Mouse (Mus musculus) adrenal gland, postnatal 4 days (tissue): ENCODE results near the gene AW011738. TPM values are rescaled to one million over a fixed set of nuclear protein-coding genes. Genes with fewer than 3 reads are reported as not detected.
A peak's percentile ranks its signal among the peaks of the same experiment; 100 is the strongest.

Source experiments
- DNase-seq, 2 experiments: peaks; one replicate each; pipeline ENCODE4 v3.0.0; 2021 to 2022; ENCODE audit warnings: low spot score in 2 of 2, mixed read lengths in 2 of 2
- long read RNA-seq, 2 experiments: library from polyadenylated mRNA; stranded (forward); transcript quantifications; one replicate each; pipeline ENCODE4 v2.0.0; 2021
- total RNA-seq, 2 experiments: library from RNA; stranded (reverse); gene quantifications; 2 replicates each; pipeline ENCODE4 v1.2.3; 2021

The AW011738 gene
- total RNA-seq, result 1 to 10 TPM; 3.7 to 4.8 TPM
- long read RNA-seq, experiment 1, result 0 reads
- long read RNA-seq, experiment 2, transcript AW011738-201 (1 exons, 1,848 nt), result major isoform, 7 of 7 reads
- long read RNA-seq, experiment 2, partial matches to known transcripts, result 0 of 7 reads
- long read RNA-seq, experiment 2, other reads (novel, unspliced or antisense), result 0 of 7 reads

DNA sequence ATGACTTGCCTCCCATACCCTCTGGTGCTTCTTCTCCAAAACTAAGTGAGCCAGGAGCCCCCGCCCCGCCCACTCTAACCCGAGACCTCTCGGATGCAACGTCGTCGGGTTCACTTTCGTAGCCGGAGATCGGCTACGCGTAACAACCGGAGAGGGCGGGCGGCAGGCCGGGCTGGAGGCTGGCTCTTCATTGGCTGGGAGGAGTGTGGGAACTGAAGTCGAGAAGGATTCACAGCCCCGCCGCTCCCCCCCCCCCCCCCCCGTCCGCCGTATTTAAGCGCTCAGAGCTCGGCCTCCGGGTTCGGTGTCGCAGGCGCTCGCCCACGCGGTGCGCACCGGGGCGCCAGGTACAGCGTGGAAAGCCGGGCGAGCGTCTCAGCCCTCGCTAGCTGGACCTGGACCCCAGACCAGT is at the start of gene AW011738:
AW011738 (plus strand) TSS at position 304 of the 412 bp plus-strand sequence.
- peak; percentile 31 to 41 for DNase-seq

DNA sequence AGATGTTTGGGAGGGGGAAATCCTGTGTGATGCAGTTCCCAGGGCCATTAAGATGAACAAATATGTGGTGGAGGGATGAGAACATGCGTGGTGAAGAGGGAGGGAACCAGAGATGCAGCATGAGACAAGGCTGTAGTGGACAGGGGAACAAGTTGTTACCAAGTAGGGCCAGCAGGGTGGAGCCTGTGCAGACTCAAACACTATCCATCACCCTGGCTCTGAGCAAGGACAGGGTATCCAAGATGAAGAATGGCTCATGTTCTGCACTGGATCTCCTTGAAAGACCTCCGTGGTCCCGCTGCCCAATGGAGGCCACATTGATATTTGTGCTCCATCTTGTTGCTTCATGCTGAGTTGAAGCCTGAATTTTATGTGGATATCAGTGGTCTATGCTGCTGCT is 48.3 kb upstream of the AW011738 start:
- no peak for DNase-seq

DNA sequence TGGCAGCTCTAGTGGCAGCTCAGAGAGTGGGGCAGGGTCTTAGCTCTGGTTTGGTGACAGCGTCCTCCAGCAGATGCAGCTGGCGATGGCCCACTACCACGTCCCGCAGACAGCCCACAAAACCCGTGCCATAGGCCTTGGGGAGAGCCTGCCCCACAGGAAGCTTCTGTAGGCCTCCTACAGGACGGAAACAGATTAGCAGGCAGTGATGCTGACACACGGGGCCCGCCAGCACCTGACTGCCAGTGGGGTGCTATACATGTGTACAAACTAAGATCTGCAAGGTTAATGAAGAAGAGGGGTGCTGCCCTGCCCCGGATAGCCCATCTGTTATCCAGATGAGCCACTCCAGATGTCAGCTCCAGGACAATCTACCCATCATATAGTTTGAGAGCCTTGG is 36.6 kb upstream of the AW011738 start:
- DNase-seq, result no peak

DNA sequence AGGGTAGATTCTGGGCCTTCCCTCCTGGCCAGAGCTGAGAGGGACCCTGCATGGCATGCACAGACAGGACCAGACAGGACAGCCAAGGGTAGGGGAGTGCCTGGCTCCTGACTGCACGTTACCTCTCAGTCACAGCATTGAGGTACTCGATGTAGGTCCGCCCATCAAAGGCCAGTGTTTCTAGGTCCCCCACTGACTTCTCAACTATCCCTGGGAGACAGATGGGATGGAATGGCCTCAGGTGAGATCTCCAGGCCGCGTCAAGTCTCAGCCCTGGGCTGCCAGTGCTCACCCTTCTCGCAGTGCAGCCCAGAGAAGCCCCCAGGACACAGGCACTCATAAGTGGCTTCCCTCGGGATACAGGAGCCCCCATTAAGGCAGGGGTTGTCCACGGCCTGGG is 34.5 kb upstream of the AW011738 start:
- no peak for DNase-seq

DNA sequence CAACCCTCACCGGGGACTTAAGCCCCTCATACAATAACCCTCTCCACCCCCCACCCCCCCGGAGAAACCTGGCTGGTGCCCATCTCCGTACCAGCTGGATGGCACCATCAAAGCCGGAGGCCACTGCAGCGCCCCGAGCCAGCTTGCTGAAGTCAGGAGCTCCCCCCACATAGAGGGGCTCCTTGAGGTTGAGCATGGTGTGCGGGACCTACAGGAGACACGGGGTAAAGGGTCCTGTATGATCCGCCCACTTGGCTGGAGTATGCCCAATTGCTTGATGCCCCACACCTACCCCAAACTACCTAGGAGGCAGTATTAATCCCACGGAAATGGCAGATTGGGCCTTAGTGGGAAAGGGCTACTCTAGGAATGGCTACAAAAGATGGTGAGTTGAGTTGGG is 34.0 kb upstream of the AW011738 start:
- no peak for DNase-seq

DNA sequence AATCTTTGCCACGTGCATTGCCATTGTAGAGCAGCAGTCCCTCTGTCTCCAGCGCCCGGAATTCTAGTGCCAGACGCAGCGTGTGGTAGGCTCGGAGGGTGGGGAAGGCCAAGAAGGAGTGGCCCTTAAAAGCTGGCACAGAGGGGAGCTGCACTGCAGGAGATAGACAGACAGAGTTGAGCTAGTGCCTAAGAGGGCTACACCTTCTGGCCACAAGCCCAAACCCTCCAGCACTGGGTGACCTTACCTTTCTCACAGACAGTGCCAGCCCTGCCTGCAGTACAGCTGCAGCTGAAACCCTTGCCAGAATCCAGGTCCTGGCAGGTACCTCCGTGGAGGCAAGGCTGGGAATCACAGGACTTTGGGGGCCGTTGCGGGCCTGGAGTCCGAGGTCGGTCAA is 31.3 kb upstream of the AW011738 start:
- no peak for DNase-seq

DNA sequence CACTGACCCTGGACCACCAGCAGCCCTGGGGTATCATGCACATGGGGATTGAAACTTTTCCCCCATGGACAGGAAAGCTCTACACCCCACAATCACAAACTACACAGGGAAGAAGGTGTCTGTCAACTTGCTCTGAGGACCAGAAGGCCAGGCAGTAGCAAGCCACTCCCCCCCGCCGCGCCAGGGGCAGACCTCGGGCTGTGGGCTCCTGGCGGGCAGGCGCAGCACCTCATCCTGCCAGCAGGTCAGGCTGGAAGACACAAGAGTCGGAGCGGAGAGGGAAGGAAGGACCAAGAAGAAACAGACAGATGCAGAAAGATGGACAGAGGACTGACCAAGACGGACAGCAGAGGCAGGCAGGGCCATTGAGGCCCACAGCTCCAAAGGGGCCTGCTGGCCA is 25.5 kb upstream of the AW011738 start:
- no peak for DNase-seq

DNA sequence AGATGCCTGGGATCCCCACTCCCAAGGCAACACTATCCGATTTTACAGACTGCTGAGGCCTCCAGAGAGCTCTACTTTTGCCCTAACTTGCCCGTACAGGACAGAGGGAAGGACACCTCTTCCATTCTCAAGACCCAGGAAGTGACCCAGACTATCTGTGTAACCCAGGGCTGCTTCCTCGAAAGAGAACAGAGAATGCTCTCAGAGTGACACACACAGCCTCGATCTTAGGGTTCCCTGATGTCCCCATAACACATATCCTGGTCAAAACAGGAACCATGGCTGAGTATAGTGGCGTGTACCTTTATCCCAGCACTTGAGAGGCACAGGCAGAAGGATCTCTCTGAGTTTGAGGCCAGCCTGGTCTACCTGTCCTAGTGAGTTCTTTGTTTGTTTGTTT is 19.4 kb upstream of the AW011738 start:
- no peak for DNase-seq

DNA sequence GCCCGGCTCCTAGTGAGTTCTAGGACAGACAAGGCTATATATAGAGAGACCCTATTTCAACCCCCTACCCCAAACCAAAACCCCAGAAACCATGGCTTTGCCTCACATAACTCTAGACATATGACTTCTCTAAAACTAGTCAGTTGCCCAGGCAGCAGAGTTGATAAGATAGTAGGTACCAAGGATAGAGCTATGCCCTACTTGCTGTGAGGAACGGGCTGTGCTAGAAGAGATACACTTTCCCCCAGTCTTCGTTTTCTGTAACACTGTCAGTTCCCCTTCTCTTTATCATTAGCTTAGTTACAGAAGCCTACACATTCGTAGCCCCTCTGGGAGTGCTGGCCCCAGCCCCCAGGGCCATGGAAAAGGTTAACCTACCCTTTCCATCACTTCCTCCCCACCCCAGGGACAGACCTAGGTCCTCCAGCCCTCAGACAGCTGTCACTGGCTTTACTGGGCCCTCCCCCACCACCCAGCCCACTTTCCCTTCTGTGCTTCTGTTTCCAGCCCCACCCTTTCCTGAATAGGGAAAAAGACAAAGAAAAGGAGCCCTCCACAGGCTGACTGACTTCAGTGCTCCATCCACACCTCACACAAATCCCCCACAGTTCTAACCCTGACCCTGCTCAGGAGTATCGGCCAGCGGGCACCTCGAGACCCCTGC is 18.7 kb upstream of the AW011738 start:
- no peak for DNase-seq

DNA sequence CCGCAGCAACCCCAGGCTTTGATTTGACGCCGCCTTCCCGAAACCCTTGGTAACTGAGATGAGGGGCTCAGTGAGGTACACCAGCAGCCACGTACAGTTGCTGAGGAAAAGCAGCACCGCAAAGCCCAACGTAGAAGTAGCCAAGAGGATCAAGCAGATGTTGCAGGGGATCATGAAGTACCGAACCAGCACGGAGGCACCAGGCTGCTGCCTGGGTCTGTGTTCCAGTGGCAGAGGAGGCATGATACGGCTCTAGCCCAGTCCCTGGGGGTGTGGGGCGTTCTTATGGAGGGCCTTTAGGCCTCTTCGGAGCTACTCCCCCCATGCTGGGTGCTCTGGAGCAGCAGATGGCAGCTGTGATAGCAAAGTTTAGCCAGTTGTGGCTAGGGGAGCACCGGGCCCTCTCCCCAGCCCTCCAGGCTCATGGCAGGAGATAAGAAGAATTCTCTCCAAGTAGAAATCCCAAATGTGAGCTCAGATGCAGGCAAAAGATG is 17.6 kb upstream of the AW011738 start:
- no peak for DNase-seq

DNA sequence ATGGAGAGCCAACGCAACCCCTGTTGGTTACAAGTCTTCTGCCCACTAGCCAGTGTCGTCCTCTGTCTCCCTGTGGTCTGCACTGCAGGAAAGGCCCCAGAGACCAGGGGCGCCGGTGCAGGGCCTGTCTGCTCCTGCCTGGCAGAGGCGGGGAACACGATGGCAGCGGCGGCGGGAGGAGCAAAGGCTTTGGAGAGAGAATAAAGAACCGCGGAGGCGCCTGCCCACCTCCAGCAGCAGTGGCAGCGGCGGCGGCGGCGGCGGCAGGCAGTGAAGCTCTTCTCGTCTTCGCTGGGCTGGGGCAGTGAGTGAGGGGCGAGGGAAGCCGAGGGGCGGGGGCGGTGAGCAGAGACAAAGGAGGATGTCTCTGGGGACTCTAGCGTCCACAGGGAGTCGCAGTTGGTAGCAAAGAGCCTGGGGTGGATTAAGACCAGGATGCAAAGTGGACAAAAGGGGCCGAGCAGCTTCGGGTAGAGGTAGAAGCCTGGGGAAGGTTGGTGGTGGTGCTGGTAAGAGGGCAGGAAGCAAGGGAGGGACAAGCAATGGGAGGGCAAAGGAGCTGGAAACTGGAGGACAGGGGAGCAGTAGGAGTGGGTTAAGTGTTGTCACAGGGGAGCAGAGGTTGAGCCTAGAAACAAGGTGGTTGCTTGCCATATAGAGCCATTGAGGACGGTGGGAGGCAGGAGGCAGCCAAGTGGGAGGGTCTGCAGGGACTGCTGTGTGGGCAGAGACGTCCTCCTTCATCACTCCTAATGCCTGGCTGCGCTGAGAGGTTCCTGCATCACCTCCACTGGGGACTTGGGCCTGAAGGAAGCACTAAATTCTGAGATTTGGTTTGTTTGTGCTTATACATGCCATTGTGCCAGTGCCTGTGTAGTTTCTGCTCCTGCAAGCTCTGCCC is 16.9 kb upstream of the AW011738 start:
- DNase-seq, result no peak

DNA sequence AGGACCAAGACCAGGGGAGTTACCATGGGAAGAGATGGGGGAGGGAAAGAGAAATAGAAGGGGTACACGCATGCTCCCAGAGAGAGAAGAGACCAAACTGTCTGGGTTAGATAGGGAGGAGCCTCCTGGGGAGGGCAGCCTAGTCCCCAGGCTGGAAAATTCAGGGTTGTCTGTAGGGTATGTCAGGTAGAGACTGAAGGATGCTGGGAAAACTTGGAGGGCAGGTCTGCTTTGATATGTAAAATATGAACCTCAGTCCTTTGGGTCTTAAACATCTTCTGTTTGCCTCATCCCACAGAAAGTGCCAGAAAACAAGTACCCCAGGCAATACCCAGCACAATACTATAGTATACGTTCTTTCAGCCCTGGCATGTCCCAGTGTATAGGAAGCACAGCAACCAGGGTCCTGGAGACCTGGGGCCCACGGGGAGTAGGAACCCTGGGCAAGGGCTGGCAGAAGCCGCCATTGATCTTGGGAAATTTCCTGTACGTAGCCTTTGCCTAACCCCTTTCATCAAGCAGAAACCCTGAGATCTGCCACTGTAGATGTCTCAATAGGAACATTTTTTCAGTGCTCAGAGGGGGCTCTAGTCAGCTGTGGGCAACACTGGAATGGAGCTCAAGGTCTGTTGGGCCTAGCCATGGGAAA is 14.8 kb upstream of the AW011738 start:
- DNase-seq, result no peak

DNA sequence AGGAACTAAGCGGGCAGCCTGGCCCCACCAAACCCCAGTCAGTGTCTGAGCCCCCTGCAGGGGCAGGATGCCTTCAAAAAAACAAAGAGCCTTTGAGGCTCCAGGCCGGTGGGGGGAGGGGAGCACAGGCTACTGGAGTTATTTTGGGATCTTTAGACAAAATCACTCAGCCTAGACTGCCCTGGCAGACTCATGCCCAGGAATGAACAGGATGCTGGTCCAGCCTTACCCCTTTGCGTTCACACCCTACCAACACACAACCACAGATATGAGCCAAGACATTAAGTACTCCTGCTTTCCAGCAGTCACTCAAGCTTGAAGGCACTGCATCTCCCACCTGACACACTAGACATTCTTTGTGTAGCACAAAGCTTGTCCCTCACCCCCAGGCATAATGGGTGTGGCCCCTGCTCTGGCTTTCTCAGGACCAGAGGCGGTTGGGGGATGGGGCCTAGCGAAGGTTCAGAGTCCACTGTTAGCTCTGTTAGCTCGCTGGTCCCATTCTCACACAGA is 14.2 kb upstream of the AW011738 start:
- no peak for DNase-seq

DNA sequence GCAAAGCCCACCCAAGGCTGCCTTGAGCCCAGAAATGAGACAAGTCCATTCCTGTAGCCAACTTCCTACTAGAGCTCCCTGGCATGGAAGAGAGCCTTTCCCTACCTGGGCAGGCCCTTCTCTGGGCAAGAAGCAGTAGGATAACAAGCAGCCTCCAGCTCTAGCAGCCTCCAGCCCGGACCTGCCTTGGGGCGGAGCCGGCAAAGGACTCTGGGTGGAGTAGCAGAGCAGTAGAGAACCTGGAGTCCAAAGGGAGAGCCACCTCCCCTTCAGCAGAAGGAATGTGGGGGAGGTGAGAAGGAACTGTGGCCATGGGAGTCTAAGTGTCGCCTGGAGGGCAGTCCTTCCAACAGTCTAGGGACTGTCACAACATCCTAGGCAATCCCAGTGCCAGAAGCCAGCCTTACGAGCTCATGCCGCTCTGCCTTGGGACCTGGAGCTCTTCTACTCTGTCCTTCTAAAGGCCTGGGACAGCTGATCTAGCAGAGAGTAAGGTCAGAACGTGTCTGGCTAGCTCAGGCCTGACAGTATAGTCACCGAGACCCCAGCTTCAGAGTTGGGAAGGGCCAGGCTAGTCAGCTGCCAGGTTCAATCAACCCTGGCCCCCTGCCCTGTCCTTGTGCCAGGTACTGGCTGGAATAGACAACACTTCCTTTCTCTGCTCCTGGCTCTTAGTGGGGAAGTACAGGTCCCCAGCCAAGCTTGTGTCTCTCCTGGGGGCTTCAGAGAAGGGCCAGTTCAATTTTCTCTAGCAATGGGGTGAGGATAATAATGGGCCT is 10.5 kb upstream of the AW011738 start:
- no peak for DNase-seq

DNA sequence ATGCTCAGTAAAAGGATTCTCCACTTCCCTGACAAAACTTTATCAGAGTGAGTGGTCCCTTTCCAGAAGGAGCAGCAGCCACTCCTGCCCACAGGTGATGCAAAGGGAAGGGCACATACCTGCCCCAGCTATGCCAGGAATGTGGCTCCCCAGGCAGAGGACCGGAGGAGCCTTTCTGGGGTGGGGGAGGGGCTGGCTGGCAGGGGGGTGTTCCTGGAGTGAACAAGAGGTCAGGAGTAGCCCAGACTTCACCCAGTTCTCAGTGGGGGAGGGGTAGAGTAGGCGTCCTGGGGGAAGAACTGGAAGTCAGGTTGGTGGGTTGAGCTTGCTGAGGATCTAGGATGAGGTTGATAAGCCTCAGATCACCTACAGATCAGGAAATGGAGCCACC is 9.9 kb upstream of the AW011738 start:
- DNase-seq, result no peak

DNA sequence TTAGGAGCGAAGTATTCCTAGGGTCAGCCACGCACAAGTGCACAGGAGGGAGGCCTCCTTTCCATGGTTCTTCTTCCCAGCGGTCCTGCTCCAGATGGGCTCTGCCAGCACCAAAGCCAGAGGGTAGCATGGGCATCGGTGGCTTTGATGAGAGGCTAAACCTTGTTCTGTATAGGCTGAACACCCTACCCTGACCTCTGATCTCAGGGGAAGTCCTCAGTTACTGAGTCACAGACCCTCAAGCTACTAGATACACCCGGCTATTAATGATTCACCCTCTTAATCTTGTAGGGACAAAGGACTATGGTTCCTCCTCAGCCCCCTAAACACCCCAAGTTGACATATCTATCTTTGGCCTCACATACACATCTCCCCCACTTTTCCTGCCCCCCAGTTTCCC is 9.2 kb upstream of the AW011738 start:
- no peak for DNase-seq

DNA sequence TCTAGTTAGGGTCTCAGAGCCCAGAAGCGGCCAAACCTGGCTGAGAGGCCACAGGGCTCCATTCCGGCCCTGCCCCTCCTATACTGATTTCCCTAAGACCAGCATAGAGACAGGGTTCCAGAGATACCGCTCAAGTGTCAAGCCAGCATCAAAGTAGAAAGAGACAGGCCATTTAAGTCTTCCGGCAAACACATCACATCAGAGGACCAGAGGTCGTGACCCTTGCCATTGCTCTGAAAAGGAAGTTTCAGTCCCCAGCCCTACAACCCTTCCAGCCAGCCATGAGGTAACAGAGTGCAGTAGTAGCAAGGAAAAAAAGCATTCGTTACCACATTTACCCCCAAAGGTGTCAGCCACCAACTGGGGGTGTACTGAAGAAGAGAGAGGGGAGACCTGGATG is 8.8 kb upstream of the AW011738 start:
- no peak for DNase-seq

DNA sequence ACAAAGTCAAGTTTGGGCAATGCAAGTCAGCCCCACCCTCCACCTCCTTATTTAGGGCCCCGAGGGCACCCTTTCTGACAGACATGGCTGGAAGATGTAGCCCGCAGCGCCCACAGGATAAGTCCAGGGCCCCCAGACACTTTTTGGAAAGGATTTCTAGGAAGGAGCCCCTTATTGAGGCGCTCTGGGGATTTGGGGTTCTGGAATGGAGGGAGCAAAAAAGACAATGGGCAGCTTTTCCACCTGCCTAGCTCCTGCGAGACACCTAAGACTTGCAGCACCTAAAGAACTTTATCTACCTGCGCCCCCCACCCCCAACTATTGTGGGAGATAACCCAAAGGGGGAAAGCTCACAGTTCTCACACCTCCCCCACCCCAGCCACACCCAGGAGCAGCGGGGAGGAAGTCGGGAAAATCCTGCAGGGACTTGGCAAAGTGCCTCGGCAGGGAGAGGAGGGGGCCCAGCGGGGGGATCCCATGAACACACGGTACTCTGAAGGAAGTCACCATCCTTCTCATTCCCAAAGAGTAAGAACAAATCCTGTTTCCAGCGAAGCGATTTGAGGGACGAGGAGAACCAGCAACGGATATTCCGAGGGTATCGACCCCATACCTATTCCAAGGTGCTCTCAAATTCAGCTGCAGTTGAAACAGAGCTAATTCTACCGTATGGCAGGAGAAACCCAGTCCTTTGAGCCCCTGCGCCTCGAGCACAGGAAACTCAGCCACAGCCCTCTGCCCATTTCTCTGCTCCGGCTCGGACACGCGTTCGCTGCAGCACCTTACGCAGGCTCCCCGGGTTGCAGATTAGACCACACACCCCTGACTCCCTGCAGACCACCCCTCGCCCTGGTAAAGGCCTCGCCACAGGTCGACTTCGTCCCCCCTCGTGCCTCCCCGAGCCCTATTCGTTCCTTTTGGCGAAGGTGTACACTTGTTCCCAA is 6.9 kb upstream of the AW011738 start:
- peak in 1 of 2 experiments; percentile 47 for DNase-seq

DNA sequence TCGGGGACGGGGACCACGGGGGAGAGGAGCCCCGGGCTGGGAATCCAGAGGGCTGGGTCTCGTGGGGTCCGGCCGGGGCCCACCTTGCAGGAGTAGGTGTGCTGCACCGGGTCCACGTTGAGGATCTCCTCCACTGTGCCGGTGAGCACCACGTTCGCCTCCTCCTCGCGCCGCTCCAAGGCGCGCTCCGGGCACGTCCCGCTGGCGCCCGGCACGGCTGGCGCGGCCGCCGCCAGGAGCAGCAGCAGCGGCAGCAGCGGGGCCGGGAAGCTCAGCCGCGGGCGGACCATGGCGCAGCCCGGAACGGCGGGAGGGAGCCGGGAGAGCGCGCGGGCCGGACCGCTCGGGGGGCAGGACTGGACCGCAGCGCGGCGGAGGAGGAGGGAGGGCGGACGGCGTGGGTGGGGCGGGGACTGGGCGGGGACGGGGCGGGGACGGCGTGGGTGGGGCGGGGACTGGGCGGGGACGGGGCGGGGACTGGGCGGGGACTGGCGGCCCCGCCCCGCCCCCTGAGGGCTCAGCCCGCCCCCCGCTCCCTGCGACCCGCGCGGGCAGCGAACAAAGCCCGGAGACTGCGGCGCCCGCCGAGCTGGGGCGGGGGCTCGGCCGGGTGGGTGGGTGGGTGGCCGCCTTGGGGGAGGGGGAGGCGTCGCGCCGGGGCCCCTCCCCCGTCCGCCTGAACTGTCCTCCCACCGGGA is 5.8 kb upstream of the AW011738 start, which contains the start of gene Agrn:
Agrn (minus strand) TSS at position 358 of the 698 bp plus-strand sequence.
- peak; percentile 41 to 52 for DNase-seq
